In the genomic region with DNA sequence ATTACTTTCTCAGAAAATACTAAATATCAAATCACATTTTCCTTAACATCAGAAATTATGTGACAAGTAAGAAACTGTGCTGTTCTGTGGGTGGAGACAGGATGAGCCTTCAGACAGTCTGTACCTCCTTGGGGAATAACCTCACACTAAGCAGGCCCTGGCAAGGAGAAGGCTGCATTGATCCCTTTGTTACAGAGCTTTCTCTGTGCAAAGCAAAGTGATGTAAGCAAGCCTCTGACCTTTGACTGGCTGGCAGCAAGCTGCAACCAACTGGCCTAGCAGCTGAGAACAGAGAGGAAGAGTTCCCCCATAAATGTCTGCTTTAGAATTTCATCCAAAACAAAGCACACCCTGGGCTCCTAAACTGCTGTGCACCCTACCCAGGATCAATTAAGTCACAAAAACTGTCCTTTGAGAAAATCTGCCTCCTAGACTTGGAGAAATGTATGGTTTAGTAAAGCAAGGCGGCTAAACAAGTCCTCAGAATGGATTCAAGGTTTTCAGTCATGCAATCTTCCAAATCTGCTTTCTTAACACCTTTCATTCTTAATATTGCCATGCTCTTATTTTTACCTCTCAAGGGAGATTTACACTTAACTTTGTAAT, we compare ENCODE assay signal across 10 mouse cellular contexts. TPM values are rescaled to one million over a fixed set of nuclear protein-coding genes. Genes with fewer than 3 reads are reported as not detected.
DNase-seq lines count a peak whose midpoint lies in the region; ATAC-seq lines count a peak whose summit lies in the region.
"Had no signal": no experiment of that assay in that cellular context is flagged by ENCODE, and none has a peak within 500 bp of the region (broad histone marks: within the 10 kb centered on the region; RNA-seq: fewer than 3 reads in every experiment).

No protein-coding gene starts in this region.

- DNase-seq in hindbrain, embryonic 11.5 days (ENCODE audit: low spot score): peak; percentile 60
- DNase-seq in embryo, embryonic 11 days: peak; percentile 80

- H3K36me3 ChIP-seq in hindbrain, embryonic 11.5 days (ENCODE audit: control insufficient read depth, insufficient read depth, low read length): no peaks in the 10 kb centered on the region
- H3K36me3 ChIP-seq in hindbrain, embryonic 16.5 days (ENCODE audit: control insufficient read depth, insufficient read depth, low read length): no peaks in the 10 kb centered on the region
- H3K36me3 ChIP-seq in intestine, embryonic 16.5 days (ENCODE audit: control insufficient read depth, insufficient read depth, low read length): no peaks in the 10 kb centered on the region
- no peaks in the 10 kb centered on the region for H3K36me3 ChIP-seq in midbrain, embryonic 12.5 days

- peak; percentile 89 for ATAC-seq in hindbrain, embryonic 11.5 days (ENCODE audit: low FRiP score)
- ATAC-seq in hindbrain, embryonic 16.5 days: no peak
- ATAC-seq in intestine, embryonic 16.5 days: peak; percentile 77
- ATAC-seq in midbrain, embryonic 12.5 days (ENCODE audit: low FRiP score, low read depth): peak; percentile 89
- no peak for ATAC-seq in granulocyte monocyte progenitor cell, adult 5-6 weeks (replicated peaks; ENCODE audit: poor library complexity, severe bottlenecking)
- no peak for ATAC-seq in CD4-positive, CD25-positive, alpha-beta regulatory T cell, adult 4 months
- ATAC-seq in megakaryocyte, adult 5-6 weeks (ENCODE audit: poor library complexity, severe bottlenecking): no peak

- H3K9ac ChIP-seq in hindbrain, embryonic 11.5 days (ENCODE audit: low read depth, low read length): no peak overlapping the region
- H3K9ac ChIP-seq in hindbrain, embryonic 16.5 days (ENCODE audit: low read depth, low read length): no peak overlapping the region
- 0 out of 2 replicates have a peak overlapping the region, but pooled peaks have one; percentile 19 for H3K9ac ChIP-seq in intestine, embryonic 16.5 days (ENCODE audit: low read depth, low read length)
- H3K9ac ChIP-seq in midbrain, embryonic 12.5 days (replicated peaks): no peak overlapping the region

- H3K4me1 ChIP-seq in hindbrain, embryonic 11.5 days (replicated peaks; ENCODE audit: control insufficient read depth, insufficient read depth, low read length): peaks cover 3% of the 10 kb centered on the region; the same call in 1 of the 2 replicates
- H3K4me1 ChIP-seq in hindbrain, embryonic 16.5 days (ENCODE audit: control insufficient read depth, insufficient read depth, low read depth, low read length): no peaks in the 10 kb centered on the region
- H3K4me1 ChIP-seq in intestine, embryonic 16.5 days (ENCODE audit: control insufficient read depth, insufficient read depth, low read length): 0 out of 2 replicates have a peak, but pooled peaks cover 2% of the 10 kb centered on the region
- peaks cover 3% of the 10 kb centered on the region; the same call in 1 of the 2 replicates for H3K4me1 ChIP-seq in midbrain, embryonic 12.5 days

- WGBS in hindbrain, embryonic 11.5 days: 68% methylated on average over 1 of the region's 1 CpGs
- 72% methylated on average over 1 of the region's 1 CpGs for WGBS in hindbrain, embryonic 16.5 days
- WGBS in intestine, embryonic 16.5 days: 80% methylated on average over 1 of the region's 1 CpGs
- WGBS in midbrain, embryonic 12.5 days: 67% methylated on average over 1 of the region's 1 CpGs

- H3K4me3 ChIP-seq in hindbrain, embryonic 11.5 days (ENCODE audit: low read depth, low read length): no peak overlapping the region
- no peak overlapping the region for H3K4me3 ChIP-seq in hindbrain, embryonic 16.5 days (ENCODE audit: low read length)
- H3K4me3 ChIP-seq in intestine, embryonic 16.5 days (ENCODE audit: low read length): no peak overlapping the region
- H3K4me3 ChIP-seq in midbrain, embryonic 12.5 days: no peak overlapping the region

- no peaks in the 10 kb centered on the region for H3K27me3 ChIP-seq in hindbrain, embryonic 11.5 days (ENCODE audit: control insufficient read depth, insufficient read depth, low read length)
- H3K27me3 ChIP-seq in hindbrain, embryonic 16.5 days (replicated peaks; ENCODE audit: control insufficient read depth, insufficient read depth, low read length): no peaks in the 10 kb centered on the region
- H3K27me3 ChIP-seq in intestine, embryonic 16.5 days (replicated peaks; ENCODE audit: control insufficient read depth, insufficient read depth, low read length): no peaks in the 10 kb centered on the region
- H3K27me3 ChIP-seq in midbrain, embryonic 12.5 days: no peaks in the 10 kb centered on the region

- no peaks in the 10 kb centered on the region for H3K9me3 ChIP-seq in hindbrain, embryonic 11.5 days (ENCODE audit: control insufficient read depth, low read length)
- no peaks in the 10 kb centered on the region for H3K9me3 ChIP-seq in hindbrain, embryonic 16.5 days (ENCODE audit: control insufficient read depth, low read length)
- no peaks in the 10 kb centered on the region for H3K9me3 ChIP-seq in intestine, embryonic 16.5 days (ENCODE audit: control insufficient read depth, low read length)
- H3K9me3 ChIP-seq in midbrain, embryonic 12.5 days: no peaks in the 10 kb centered on the region

- H3K27ac ChIP-seq in hindbrain, embryonic 11.5 days (ENCODE audit: low read depth, low read length): 0 out of 2 replicates have a peak overlapping the region, but pooled peaks have one; percentile 42
- H3K27ac ChIP-seq in hindbrain, embryonic 16.5 days (ENCODE audit: low read depth, low read length): no peak overlapping the region
- H3K27ac ChIP-seq in intestine, embryonic 16.5 days (ENCODE audit: low read length): peak overlapping the region; percentile 85
- H3K27ac ChIP-seq in midbrain, embryonic 12.5 days (replicated peaks): 0 out of 2 replicates have a peak overlapping the region, but pooled peaks have one; percentile 30
- H3K27ac ChIP-seq: macrophage had no signal

- H3K4me2 ChIP-seq in hindbrain, embryonic 11.5 days (replicated peaks; ENCODE audit: low read depth, low read length): no peak overlapping the region
- H3K4me2 ChIP-seq in hindbrain, embryonic 16.5 days (ENCODE audit: low read length): no peak overlapping the region
- no peak overlapping the region for H3K4me2 ChIP-seq in intestine, embryonic 16.5 days (ENCODE audit: low read depth, low read length)
- no peak overlapping the region for H3K4me2 ChIP-seq in midbrain, embryonic 12.5 days (replicated peaks)

RNA-seq across cellular contexts. Expression of gene Speer4f2, which starts 46.3 kb away (rescaled TPM):
- not detected in 2 replicates for polyA plus RNA-seq in hindbrain, embryonic 11.5 days (2014; fragmentation: Nextera tagmentation; extraction: Ambion mirVana)
- polyA plus RNA-seq in hindbrain, embryonic 16.5 days (2015; fragmentation: Nextera tagmentation; extraction: Ambion mirVana): not detected in 2 replicates
- not detected in 2 replicates for polyA plus RNA-seq in intestine, embryonic 16.5 days (2015; fragmentation: Nextera tagmentation; extraction: Ambion mirVana)
- polyA plus RNA-seq in midbrain, embryonic 12.5 days (2016; fragmentation: Nextera tagmentation; extraction: Ambion mirVana): not detected in 2 replicates
- total RNA-seq in granulocyte monocyte progenitor cell, adult 5-6 weeks (2014; fragmentation: Nextera tagmentation): not detected in 2 replicates
- not detected in 2 replicates for total RNA-seq in granulocyte monocyte progenitor cell, adult 5-6 weeks (2017)
- not detected for polyA plus RNA-seq in CD4-positive, CD25-positive, alpha-beta regulatory T cell, adult 4 months (2017; shearing (Covaris generic))
- not detected in 2 replicates for total RNA-seq in megakaryocyte, adult 5-6 weeks (2015)
- not detected in 2 replicates for total RNA-seq in megakaryocyte, adult 5-6 weeks (2017)
- total RNA-seq: heart, postnatal 10 days had no signal
- polyA plus RNA-seq: macrophage had no signal

RNA-seq across cellular contexts. Expression of gene Speer4f1, which starts 56.6 kb away (rescaled TPM):
- not detected in 2 replicates for polyA plus RNA-seq in hindbrain, embryonic 11.5 days (2014; fragmentation: Nextera tagmentation; extraction: Ambion mirVana)
- polyA plus RNA-seq in hindbrain, embryonic 16.5 days (2015; fragmentation: Nextera tagmentation; extraction: Ambion mirVana): not detected in 2 replicates
- not detected in 2 replicates for polyA plus RNA-seq in intestine, embryonic 16.5 days (2015; fragmentation: Nextera tagmentation; extraction: Ambion mirVana)
- polyA plus RNA-seq in midbrain, embryonic 12.5 days (2016; fragmentation: Nextera tagmentation; extraction: Ambion mirVana): not detected in 2 replicates
- not detected in 2 replicates for total RNA-seq in granulocyte monocyte progenitor cell, adult 5-6 weeks (2014; fragmentation: Nextera tagmentation)
- total RNA-seq in granulocyte monocyte progenitor cell, adult 5-6 weeks (2017): not detected in 2 replicates
- polyA plus RNA-seq in CD4-positive, CD25-positive, alpha-beta regulatory T cell, adult 4 months (2017; shearing (Covaris generic)): not detected
- not detected in 2 replicates for total RNA-seq in megakaryocyte, adult 5-6 weeks (2015)
- not detected in 2 replicates for total RNA-seq in megakaryocyte, adult 5-6 weeks (2017)
- total RNA-seq: heart, postnatal 10 days had no signal
- polyA plus RNA-seq: macrophage had no signal

Comparison
In these comparisons a context has a peak if more than half of its experiments do, and no peak if none do; other contexts are left out.
1. ATAC-seq: peak in hindbrain, embryonic 11.5 days (single experiment), intestine, embryonic 16.5 days (single experiment) and midbrain, embryonic 12.5 days (single experiment); none in hindbrain, embryonic 16.5 days (single experiment), granulocyte monocyte progenitor cell, adult 5-6 weeks (single experiment), CD4-positive, CD25-positive, alpha-beta regulatory T cell, adult 4 months (single experiment) and megakaryocyte, adult 5-6 weeks (single experiment).